Mouse (Mus musculus) left cerebral cortex, adult 2 months (tissue): ENCODE data around the gene U2af1. TPM values are rescaled to one million over a fixed set of nuclear protein-coding genes. Genes with fewer than 3 reads are reported as not detected.
"Not testable (repeated sequence)": the region's sequence is repeated elsewhere in the genome, so short reads cannot be mapped to it uniquely, and the experiment has no call there.

Source experiments
- DNase-seq, 2 experiments: peaks; one replicate each; pipeline ENCODE4 v3.0.0; 2021 to 2022; ENCODE audit warnings: low spot score in 2 of 2, mixed read lengths in 1 of 2; ENCODE audit errors: extremely low spot score in 1 of 2
- H3K27ac ChIP-seq: fragments of 200-600 bp; 2 replicates; pipeline ENCODE4 v1.8.1; 2022
- H3K4me3 ChIP-seq: fragments of 200-600 bp; 2 replicates; pipeline ENCODE4 v1.8.1; 2022
- CTCF ChIP-seq: fragments of 200-600 bp; IDR thresholded peaks from 2 replicates; pipeline ENCODE4 v1.8.1; 2022; ENCODE audit warnings: antibody characterized with exemption, mild to moderate bottlenecking, moderate library complexity
- intact Hi-C: fragments of 180-260 bp; cut with DNase I; formaldehyde crosslinking; loops from one replicate; pipeline ENCODE4 v1.15.1; 2025
- total RNA-seq, 2 experiments: library from RNA; stranded (reverse); gene quantifications; 2 replicates each; pipeline ENCODE4 v1.2.3; 2021

The U2af1 gene
- total RNA-seq, 2 experiments from 2014 or later, result 117 to 119 TPM

DNA sequence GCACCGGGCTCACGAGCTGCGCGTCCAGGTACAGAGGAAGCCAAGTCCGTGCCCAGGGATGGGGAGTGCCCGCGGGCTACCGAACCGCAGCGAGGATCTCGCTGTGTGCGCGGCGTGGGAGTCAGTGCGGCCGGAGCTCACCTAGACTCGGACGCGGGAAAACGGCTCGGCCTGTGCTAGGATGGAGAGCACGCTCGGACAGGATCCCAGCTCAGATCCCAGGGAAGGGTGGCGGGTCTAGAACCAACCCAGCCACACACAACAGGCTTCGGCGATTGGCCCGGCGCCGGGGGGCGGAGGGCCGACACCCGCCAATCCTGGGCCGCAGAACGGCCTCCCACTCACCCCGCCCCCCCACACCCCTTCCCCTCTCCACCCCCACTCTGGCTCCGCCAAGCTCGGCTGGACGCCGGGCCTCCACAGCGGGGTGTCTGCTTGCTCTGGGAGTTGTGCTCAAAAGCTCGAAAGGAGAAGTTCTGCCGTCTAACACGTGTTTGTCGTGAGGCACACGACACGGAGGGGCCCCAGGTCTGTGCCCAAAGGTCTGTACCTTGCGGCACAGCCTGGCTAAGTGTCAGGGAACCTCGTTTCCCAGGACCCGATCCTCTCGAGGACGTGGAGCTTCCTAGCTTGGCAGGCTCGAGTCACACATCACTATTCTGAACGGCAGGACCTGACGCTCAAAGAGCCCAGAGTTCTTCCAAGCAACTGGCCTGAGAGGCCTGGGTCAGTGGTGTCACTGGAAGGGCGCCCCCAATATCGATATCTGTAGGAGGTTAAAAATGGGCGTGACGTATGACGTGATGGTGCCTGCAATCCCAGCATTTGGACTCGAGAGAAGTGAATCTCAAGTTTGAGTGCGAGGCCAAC, 21.5 kb downstream of the U2af1 start, which contains the start of gene Cbs:
Gene Cbs, minus strand, starts transcription at position 297 of the 870 bp plus-strand sequence.
- intact Hi-C loops, result no loop called here
- peak within 1 kb of the TSS; percentile 78 for H3K27ac ChIP-seq
- no peak for TF ChIP-seq CTCF
- peak; percentile 66 to 75 for DNase-seq
- H3K4me3 ChIP-seq, result peak within 1 kb of the TSS; percentile 47

GRCm38 (mm10) chr17:31636277-31636941, 22.3 kb downstream of the U2af1 start:
- no peak for TF ChIP-seq CTCF
- no peak for DNase-seq
- intact Hi-C loops, result no loop called here

DNA sequence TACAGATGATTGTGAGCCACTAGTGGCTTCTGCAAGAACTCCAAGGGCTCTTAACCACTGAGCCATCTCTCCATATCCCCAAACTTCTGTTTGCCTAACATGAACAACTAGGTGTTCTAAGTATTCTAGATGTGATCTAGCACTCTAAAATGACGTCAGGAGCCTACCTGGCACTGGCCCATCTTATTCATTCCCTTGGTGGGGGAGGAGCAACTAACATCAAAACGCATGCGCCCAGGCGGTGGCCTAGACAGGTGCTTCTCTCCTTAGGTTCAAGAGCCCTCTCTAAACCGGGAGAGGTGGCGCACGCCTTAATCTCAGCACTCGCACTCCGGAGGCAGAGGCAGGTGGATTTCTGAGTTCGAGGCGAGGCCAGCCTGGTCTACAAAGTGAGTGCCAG, 22.9 kb downstream of the U2af1 start:
- no peak overlapping the region for H3K27ac ChIP-seq
- no peak for DNase-seq
- intact Hi-C loops, result no loop called here
- H3K4me3 ChIP-seq, result peak overlapping the region; percentile 47
- no peak for TF ChIP-seq CTCF

More at GRCm38 (mm10) chr17:31636277-31636941, 22.3 kb downstream of the U2af1 start:
- peak overlapping the region; percentile 47 for H3K4me3 ChIP-seq
- peak overlapping the region; percentile 61; the same call in 1 of the 2 replicates for H3K27ac ChIP-seq

DNA sequence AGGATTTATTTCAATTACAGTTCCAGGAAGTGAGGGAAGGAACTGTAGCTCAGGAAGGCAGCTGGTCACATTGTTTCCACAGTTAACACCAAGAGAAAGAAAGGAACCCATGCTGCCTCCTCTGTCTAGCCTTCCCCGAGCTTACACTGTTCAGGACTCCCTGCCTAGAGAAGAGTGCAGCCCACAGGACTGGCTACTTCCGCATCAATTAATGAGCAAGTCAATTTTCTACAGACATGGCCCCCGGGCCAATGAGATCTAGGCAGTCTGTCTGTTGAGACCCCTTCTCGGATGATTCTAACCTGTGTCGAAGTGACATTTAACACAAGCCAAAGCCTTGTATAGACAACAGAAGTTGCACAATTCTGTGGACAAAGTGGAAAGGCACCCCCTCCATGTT, 23.8 kb downstream of the U2af1 start:
- Histone ChIP-seq H3K27ac (no peak overlapping the region), H3K4me3 (no peak overlapping the region)
- intact Hi-C loops, result no loop called here
- no peak for TF ChIP-seq CTCF
- no peak for DNase-seq

- intact Hi-C loops, result no loop called here
- TF ChIP-seq CTCF, result no peak
- no peak overlapping the region for H3K27ac ChIP-seq
These were observed 25.7 kb downstream of the U2af1 start for GRCm38 (mm10) chr17:31633007-31633406.

GRCm38 (mm10) chr17:31631081-31631800, 27.5 kb downstream of the U2af1 start:
- no peak overlapping the region for H3K4me3 ChIP-seq
- intact Hi-C loops, result no loop called here
- no peak for TF ChIP-seq CTCF
- DNase-seq, result no peak
- H3K27ac ChIP-seq, result no peak overlapping the region

More at GRCm38 (mm10) chr17:31633007-31633406, 25.7 kb downstream of the U2af1 start:
- no peak overlapping the region for H3K4me3 ChIP-seq
- no peak for DNase-seq

GRCm38 (mm10) chr17:31627961-31628360, 30.7 kb downstream of the U2af1 start:
- intact Hi-C loops, result no loop called here

GRCm38 (mm10) chr17:31623101-31623500, 35.6 kb downstream of the U2af1 start:
- no peak for TF ChIP-seq CTCF
- Histone ChIP-seq H3K4me3 (no peak overlapping the region), H3K27ac (no peak overlapping the region)
- DNase-seq, result no peak
- intact Hi-C loops, result no loop called here

More at GRCm38 (mm10) chr17:31627961-31628360, 30.7 kb downstream of the U2af1 start:
- no peak overlapping the region for H3K27ac ChIP-seq
- H3K4me3 ChIP-seq, result no peak overlapping the region
- no peak for DNase-seq
- no peak for TF ChIP-seq CTCF

GRCm38 (mm10) chr17:31613086-31613755, 45.5 kb downstream of the U2af1 start:
- no peak for DNase-seq
- intact Hi-C loops, result no loop called here
- no peak for TF ChIP-seq CTCF
- Histone ChIP-seq H3K27ac (no peak overlapping the region), H3K4me3 (no peak overlapping the region)

GRCm38 (mm10) chr17:31609895-31610294, 48.8 kb downstream of the U2af1 start:
- DNase-seq, result no peak
- H3K4me3 ChIP-seq, result no peak overlapping the region
- H3K27ac ChIP-seq, result no peak overlapping the region
- no peak for TF ChIP-seq CTCF
- intact Hi-C loops, result no loop called here

DNA sequence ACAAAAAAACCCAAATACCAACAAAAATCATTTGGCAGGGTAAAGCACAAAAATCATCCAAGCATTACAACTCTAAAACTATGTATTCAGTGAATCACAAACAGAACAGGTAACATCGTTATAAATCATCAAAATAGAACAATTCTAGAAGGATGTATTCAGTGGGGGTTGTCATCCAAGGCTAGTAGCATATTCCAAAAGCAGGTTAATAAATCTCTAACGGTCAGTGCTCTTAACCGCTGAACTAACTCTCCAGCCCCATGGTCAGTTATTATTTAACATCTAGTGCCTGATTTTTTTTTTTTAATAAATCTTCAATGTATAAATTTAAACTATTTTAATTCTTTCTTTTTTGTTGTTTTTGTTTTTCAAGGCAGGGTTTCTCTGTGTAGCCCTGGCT, 49.5 kb downstream of the U2af1 start:
- DNase-seq, H3K27ac ChIP-seq, H3K4me3 ChIP-seq, intact Hi-C loops: not testable (repeated sequence)
